Mouse (Mus musculus) spleen, postnatal 14 days (tissue): ENCODE results near the gene Gm32687.
"Not testable (repeated sequence)": the region's sequence is repeated elsewhere in the genome, so short reads cannot be mapped to it uniquely, and the experiment has no call there.

Source experiments
- DNase-seq, 2 experiments: peaks; one replicate each; pipeline ENCODE4 v3.0.0; 2021 to 2022; ENCODE audit warnings: low spot score in 2 of 2

Gene Gm32687

GRCm38 (mm10) chr10:81863409-81864407 is at the start of gene Gm32687:
Gene Gm32687, plus strand, starts transcription at chr10:81863934.
- DNase-seq: not testable (repeated sequence)

- DNase-seq: not testable (repeated sequence)
Measured at GRCm38 (mm10) chr10:81846219-81846618, 17.5 kb upstream of the Gm32687 start.

- DNase-seq: not testable (repeated sequence)
Measured at GRCm38 (mm10) chr10:81929842-81930743, 66.4 kb downstream of the Gm32687 start, which contains the start of gene Zfp781. Gene Zfp781, minus strand, starts transcription at chr10:81930480.
